Mouse (Mus musculus): ENCODE results near the gene Olfr147.
"Not testable (repeated sequence)": the region's sequence is repeated elsewhere in the genome, so short reads cannot be mapped to it uniquely, and the experiment has no call there.

The Olfr147 gene

GRCm38 (mm10) chr9:38401398-38401797 is at the start of gene Olfr147:
Gene Olfr147, plus strand, starts transcription at chr9:38401698.
- no peak for DNase-seq (ENCODE audit: extremely low read depth, low read depth)

- no peak for DNase-seq (ENCODE audit: extremely low read depth, low read depth)
Observed at GRCm38 (mm10) chr9:38366596-38366995, 34.9 kb upstream of the Olfr147 start, which contains the start of gene Olfr250. Gene Olfr250, plus strand, starts transcription at chr9:38366896.

- DNase-seq (ENCODE audit: extremely low read depth, low read depth), result no peak
Observed at GRCm38 (mm10) chr9:38376786-38377185, 24.7 kb upstream of the Olfr147 start, which contains the start of gene Olfr251. Gene Olfr251, plus strand, starts transcription at chr9:38377086.

GRCm38 (mm10) chr9:38407502-38407901 is 6.0 kb downstream of the Olfr147 start:
- not testable (repeated sequence) for DNase-seq (ENCODE audit: extremely low read depth, low read depth)

- not testable (repeated sequence) for DNase-seq (ENCODE audit: extremely low read depth, low read depth)
Observed at GRCm38 (mm10) chr9:38413502-38413901, 12.0 kb downstream of the Olfr147 start.

GRCm38 (mm10) chr9:38423801-38424200 is 22.3 kb downstream of the Olfr147 start:
- DNase-seq (ENCODE audit: extremely low read depth, low read depth), result no peak

GRCm38 (mm10) chr9:38427026-38427425 is 25.5 kb downstream of the Olfr147 start:
- DNase-seq (ENCODE audit: extremely low read depth, low read depth), result no peak

GRCm38 (mm10) chr9:38429155-38429554 is 27.7 kb downstream of the Olfr147 start, which contains the start of gene Olfr901:
Gene Olfr901, plus strand, starts transcription at chr9:38429455.
- no peak for DNase-seq (ENCODE audit: extremely low read depth, low read depth)

GRCm38 (mm10) chr9:38447352-38447751 is 45.9 kb downstream of the Olfr147 start, which contains the start of gene Olfr902:
Gene Olfr902, plus strand, starts transcription at chr9:38447652.
- no peak for DNase-seq (ENCODE audit: extremely low read depth, low read depth)
